Mouse (Mus musculus) embryo, embryonic 11.5 days (tissue): ENCODE measurements around the gene Frs2.

Experiments used
- DNase-seq: peaks from one replicate; pipeline ENCODE4 v3.0.0-alpha.2; 2012; ENCODE audit warnings: low read depth, low spot score

Gene Frs2

DNA sequence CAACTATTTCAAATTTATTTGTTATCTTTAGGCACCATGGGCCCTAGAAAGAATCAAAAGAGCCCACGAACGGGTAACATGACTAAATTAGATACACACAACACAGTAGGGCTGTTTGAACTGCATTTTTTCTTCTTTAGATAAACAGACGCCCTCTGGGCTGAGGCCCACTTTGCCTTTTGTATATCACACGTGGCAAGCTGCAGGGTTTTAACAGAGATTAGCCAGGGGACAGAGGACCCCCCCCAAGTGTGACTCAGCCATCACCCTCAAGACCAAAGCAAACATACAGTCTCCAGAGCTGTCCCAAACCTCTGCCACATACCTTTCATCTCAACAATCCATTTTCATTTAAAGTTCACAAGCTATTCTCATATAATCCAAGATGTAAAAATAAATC, 42.1 kb downstream of the Frs2 start:
- DNase-seq = no peak

DNA sequence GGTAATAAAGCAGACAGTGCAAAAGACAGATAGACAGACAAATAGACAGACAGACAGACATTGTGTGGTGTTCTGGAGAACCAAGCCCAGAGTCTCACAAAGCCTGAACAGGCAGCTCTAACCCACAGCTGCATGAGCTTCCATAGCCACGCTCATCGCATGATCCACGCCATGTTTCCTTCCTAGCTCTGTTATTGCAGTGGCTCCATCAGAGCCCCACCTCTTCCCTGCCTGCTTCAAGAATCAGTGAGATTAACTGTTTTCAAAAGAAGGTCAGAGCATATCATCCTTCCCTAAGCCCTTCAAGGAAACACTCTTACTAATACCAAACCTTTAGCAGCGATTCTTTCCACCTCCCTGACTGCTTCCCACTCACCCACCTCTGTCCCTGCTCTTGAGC, 43.3 kb downstream of the Frs2 start:
- no peak for DNase-seq

DNA sequence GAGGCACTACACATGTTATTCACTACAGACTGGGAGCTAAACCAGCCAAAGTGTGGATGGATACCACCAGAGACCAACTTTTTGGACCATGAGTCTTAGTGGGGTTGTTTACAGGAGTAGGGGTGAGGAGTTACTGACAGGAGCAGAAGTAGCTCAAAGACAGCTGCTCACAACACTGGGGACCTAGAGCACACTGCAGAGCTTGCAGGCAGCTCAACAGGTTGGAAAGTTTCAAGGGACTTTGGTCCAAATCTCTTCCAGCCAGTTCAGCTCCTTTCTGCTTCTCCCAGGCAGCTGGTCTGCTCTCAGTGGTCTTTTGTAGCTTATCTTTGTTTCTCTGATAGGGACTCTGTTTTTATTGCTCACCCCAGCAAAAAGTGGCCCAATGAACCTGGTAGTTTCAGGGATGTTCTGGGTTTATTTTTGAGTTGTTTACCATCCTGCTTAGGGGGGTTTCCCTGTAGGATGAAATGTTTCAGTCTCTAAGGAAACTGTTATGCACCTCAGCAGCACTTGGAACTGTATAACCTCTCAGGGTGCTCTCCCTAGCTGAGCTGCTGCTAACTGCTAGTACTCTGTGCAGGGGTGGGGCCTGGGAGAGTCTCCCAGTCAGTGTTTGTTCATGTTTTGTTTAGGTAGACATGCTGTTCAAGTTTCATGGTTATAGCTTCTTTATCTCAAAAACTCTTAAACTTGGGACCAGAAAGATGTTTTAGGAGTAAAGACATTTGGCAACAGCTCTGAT, 44.3 kb downstream of the Frs2 start:
- DNase-seq = no peak

DNA sequence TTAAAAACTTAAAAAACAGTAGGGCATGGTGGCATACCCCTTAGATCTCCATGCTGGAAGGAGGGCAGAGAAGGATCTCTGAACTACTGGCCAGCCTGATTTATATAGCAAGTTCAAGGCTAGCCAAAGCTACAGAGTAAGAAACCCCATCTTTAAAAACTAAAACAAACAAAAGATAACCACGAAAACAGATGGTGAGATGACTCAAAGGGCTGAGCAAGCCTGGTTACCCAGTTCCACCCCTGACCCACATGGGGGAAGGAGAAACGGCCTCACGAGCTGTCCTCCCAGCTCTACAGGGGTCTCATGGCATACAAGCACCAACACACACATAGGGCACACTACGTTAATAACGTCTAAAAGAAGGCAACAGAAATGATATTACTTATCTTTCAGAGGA, 48.2 kb downstream of the Frs2 start:
- no peak for DNase-seq

DNA sequence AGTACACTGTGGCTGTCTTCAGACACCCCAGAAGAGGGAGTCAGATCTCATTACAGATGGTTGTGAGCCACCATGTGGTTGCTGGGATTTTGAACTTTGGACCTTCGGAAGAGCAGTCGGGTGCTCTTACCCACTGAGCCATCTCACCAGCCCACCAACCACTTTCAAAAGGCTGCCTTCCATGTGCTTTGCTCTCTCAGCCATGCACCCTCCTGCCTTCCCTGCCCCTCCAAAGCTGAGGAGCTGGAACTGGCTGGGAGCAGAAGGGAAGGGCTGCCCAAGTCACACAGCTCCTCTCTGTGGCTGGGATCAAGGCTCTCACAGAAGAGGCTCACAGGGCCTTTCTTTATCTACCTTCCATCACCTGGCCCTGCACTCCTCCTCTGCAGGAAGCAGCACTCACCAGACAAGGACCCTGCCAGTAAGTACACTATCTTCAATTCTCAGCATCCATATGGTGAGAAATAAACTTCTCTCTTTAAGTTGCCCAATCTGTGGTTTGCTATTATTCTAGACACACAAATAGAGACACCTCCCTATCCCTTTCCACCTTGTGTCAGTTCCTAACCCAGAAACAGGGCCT, 51.1 kb downstream of the Frs2 start:
- DNase-seq = no peak

DNA sequence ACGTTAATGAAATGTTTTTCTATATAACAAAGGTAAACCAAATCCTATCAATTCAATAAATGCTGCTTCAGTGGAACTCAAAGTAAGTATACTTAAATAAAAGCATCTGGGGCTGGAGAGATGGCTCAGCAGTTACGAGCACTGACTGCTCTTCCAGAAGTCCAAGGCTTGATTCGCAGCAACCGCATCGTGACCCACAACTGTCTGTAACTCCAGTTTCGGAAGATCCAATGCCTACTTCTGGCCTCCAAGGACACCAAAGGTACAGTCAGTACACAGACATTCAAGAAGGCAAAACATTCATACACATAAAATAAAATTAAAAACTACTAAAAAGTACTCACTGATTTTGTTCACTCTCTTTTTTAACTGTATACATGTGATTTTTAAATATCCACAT, 52.2 kb downstream of the Frs2 start:
- DNase-seq = no peak

DNA sequence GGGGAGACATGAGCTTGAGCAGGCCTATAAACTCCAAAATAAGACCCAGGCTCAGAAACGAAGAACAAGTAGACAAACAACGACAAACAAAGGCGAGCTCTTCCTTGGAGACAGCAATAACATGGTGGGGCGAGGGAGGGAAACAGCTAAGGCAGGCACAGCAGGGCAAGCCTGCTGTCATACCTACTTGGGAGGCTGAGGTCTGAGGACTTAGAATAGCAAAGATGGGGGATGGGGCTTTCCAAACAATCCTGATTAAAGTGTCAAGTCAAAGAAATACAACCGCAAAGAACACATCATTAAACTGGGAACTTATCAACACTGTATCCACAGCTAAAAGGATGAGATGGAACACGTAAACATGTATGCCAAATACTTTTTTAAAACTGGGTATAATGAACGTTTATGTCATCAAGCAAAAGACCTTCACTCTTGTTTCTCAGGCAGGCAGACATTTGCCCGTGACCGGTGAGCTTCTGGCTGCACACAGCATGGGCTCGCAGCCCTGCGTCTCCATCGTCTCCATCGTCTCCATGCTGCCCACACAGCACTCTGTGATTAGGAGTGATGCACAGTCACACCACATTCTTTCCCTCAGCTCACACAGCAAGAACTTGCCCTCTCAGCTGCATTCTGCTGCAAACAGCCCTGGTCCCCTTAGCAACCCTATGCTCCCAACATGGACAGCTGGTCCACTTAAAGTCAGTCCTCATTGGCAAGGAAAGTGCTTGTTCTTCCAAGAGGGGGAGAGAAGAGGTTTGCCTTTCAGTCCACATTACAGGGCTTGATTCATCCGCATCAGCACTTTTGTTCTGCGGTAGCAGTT, 53.6 kb downstream of the Frs2 start:
- peak; percentile 46 for DNase-seq

DNA sequence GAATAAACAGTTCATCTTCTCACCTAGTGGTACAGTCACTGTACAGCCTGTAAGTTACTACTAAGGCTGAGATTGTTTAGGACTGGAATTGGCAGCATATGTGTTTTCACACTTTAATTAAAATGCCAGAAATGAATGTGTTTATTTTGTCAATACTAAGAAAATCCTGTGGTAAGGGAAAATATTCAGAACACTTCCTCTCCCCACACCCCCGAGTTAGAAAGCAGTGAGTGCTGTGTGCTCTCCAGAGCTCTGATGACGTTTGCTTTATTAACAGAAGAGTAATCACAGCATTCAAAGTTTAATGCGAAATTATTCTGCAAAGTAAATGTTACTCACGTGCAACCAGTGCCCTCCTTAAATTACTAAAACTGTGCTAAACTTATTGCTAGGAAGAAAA, 58.7 kb downstream of the Frs2 start:
- DNase-seq = no peak

DNA sequence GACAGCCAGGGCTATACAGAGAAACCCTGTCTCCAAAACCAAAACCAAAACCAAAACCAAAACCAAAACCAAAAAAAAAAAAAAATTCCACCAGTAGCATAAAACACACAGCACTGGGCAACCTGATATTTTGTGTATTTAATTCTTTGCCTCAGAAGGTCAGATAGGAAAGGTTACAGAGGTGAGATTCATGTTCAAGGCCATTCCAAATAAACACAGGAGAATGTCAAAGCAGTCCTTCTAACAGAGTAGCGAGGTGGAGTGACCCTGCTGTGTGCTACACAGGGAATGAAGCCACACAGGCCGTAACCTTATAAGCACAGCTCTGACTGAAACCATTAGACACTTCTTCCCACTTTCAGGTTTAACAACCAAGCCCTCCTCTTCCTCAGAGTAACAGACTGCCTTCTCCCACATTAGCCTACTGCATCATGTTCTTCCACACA, 66.4 kb downstream of the Frs2 start:
- DNase-seq = no peak

DNA sequence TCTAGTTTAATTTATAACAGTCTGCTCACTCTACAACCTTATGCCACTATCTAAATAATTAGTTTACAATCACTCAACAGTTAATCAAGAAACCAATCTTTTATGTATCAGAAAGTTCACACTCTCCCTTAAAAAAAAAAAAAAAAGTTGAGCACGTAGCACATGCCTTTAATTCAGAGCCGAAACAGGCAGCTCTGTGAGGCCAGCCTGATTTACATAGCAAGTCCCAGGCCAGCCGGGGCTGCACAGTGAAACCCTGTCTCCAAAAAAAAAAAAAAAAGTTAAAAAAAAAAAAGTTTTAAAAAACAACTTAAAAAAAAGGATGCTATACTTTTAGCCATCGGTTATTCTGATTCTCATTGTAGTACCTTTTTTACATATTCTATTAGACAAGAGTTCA, 67.0 kb downstream of the Frs2 start:
- DNase-seq = no peak

DNA sequence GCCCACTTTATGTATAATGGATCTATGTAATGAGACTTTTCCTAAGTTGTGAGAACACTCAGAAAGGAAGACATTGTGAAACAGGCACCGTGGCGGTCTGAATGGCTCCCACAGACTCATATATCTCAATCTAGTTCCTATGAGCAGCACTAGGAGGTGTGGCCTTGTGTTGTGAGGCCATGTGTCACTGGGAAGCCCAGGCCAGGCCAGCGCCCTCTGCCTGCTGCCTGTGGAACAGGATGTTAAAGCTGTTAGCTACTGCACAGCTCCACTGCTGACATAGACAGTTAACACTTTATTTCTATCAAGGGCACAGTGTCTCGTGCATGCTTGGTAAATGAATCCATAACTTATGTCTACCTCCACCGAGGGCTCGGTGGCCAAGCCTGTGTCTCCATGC, 70.0 kb downstream of the Frs2 start:
- DNase-seq = no peak

DNA sequence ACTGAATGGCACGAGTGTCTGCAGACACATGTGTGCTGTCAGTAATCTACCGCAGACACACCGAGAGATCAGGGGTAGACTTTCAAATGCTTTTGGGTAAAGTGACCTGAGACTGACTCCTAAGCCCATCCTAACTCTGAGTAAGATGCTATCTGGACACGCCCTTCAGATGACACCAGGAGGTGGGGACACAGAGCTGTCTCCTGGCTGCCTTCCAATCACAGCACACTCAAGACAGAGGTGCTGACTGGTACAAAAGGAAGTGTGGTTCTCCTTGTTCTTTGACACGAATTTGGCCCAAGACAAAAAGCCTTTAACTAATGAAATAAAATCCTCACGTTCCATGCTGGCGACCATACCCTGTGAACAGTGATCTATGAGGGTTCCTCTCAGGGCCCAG, 75.2 kb downstream of the Frs2 start:
- no peak for DNase-seq

DNA sequence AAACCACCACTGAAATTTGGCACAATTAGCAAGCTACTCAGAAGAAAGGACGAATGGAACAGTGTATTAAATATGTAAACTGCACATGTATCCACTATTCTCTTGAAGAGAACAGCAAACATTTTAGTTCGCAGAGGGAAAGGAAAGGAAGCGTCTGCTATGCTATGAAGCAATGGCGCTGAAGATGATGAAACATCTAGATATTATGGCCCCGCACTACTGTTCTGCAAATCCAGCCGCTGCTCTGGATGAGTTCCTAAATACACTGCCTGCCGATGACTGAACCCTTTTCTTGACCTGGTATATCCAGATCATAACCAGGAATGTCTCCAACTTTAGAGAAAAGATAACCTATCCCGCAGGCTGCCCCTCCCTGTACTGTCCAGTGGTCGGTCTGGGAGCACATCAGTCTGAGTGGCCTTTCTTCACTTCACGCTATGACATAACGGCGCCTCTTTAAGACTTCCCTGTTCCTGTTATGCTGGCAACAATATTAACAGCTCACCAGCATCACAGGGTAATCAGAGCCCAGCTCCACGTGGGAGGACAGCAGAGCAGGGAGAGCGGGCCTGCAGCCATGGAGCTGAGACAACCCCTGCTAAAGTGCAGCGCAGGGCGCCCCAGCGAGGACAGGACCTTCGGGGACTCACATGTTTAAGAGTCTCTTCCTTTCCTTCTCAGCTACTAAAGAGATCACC, 76.0 kb downstream of the Frs2 start:
- no peak for DNase-seq

DNA sequence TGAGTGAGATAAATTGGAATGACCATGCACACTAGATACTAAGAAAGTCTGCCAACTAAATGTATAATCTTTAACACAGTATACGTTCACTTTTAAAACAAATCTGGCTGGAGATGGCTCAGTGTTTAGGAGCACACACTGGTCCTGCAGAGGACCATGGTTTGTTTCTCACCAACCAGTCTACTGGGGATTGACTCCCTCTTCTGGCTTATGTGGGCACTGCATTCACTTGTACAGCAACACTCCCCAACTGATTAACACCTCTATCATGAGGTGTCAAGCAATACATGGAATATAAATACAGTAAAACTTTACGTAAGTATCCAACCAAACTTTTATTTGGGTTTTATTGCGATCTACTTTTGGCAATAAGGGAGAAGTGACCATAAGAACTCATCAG, 79.2 kb downstream of the Frs2 start:
- no peak for DNase-seq

DNA sequence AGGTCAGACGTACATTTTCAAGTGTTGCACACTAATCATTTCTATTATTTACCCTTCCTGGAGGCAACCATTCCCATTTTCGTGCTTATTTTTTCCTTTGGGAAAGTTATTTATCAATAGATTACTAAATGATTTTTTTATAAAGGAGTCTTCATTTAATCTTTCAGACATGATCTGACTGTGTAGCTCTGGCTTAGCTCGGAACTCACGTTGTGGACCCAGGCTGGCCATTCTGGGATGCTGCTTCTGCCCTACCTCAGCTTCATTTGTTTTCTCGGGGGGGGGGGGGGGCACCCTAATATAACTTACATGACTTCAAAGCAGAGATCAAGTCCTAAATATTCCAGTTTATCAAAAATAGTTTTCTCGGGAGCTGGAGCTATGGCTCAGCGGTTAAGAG, 84.3 kb downstream of the Frs2 start:
- DNase-seq = no peak

DNA sequence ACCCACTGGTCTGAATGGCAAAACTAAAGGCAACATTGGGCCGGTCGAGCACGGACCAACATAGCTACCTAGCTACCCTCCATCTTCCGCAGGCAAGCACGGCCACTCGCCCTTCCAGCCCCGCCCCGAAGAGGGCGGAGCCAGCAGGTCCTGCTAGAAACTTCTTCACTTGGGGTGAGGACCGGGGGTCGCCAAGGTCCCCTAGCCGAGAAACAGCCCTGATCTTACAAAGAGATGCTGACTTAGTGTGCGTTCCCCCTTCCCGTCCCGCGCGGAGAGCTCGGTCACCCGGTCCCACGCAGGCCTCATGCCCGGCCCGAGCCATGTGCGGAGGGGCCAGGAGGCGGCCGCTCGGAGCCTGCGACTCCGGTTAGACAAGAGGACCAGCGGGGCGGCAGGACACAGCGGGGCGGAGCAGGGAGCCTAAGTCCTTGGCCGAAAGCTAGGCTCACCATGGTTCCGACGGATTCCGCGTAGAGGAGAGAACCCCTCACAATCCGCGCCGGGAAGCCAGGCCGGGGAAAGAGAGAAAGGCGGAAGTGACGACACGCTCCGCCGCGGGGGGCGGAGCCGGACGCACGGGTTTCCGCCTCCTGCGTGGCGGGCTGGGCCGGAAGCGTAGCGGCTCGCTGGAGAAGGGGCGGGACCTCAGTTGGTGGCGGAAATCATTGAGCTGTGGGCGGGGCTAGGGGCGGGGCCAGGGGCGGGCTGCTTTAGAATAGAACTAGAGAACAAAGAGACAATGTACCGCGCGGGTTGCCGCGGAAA, 84.9 kb downstream of the Frs2 start, which contains the start of gene Cct2:
TSS of gene Cct2 (minus strand) at position 561 of the 768 bp plus-strand sequence.
- DNase-seq = peak; percentile 98

DNA sequence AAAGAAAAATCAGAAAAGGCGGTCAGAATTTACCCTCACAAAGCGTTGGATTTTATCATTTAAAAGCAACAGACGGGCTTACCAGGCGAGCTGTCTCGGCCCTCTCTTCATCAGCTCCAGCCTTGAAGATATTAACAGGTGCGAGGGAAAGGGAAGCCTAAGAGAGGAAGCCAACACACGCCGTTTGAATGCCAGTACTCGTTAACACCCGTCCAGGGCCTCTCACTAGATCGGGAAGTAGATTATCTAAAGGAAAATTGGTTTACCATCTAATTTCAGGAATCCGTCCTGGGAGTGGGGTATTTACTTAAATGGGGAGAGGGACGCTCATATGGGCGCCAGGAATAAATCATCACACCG, 85.5 kb downstream of the Frs2 start:
- DNase-seq = no peak

DNA sequence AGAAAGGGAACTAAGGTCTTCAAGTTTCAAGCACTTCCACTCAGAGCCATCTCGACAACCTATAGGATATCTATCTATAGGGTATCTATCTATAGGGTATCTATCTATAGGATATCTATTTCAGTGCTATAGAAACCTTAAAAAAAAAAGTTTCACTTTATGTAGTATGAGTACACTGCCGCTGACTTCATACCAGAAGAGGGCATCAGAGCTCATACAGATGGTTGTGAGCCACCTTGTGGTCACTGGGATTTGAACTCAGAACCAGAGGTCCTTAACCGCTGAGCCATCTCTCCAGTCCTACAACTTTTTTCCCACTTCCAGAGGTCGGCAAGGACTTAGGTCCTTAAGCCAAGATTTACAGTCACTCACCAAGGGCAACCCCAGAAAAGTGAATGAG, 92.7 kb downstream of the Frs2 start:
- DNase-seq = no peak

DNA sequence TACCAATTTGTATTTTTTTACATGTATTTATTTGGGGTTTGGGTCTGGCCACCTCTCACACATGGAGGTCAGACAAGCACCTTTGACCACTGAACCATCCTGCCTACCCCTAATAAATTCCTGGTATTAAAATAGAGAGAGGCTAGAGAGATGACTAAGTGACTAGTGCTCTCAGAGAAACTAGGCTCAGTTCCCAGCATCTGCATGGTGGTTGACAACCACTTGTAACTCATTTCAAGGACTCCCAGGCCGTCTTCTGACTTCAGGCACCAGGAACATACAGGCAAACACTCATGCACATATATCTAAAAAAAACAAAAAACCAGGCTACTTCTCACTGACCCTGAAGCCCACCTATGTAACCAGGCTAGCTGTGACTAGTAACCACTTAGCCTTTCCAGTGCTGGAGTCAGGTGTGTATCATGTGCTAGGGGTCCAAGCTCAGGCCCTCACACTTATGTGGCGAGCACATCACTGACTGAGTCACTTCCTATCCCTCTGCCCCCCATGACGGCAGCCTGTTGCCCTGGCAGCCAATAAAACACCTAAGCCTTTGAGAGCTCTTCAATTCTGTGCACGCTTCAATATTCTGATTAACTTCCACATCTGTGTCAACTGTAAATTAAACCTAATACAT, 98.3 kb downstream of the Frs2 start:
- DNase-seq = no peak

DNA sequence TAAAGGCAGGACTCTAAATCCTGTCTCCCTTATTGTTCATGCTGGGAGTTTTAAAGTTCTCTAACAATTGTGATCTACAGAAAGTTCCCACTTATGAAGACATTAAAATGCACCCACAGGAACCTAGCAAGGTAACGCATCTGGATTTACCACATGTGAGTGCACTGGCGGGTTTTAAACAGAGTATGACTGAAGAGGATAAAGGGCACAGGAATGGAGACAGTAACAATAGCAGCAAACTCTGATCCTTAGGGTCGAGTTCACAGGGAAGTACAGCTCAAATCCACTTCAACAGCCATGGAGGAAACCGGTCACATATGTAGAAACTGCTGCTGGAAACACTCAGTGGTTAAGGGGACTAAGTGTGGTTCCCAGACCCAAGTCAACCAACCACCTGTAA, 99.1 kb downstream of the Frs2 start:
- DNase-seq = no peak
